Mouse (Mus musculus) heart, postnatal 0 days (tissue): ENCODE measurements at regions not wholly inside any gene's neighbourhood (a gene's known extent, or its start where the extent isn't known, plus 50 kb on each side); places are given as distances from the start of the nearest gene placed in this dataset.
A peak's percentile ranks its signal among the peaks of the same experiment; 100 is the strongest.

Experiments
- ATAC-seq: fragments of 200-750 bp; cut with Nextera tagmentation; 2 replicates; pipeline ENCODE4 v1.8.0; 2017; ENCODE audit warnings: low read depth, moderate number of reproducible peaks, moderate library complexity; ENCODE audit not compliant: insufficient read depth
- DNase-seq: peaks from one replicate; pipeline ENCODE4 v3.0.0-alpha.2; 2016; ENCODE audit warnings: low spot score
- H3K27ac ChIP-seq: fragments of 300-500 bp; sonication (generic); 2 replicates; pipeline ENCODE4 v1.5.1; 2014; ENCODE audit warnings: low read depth, mild to moderate bottlenecking
- H3K27me3 ChIP-seq: fragments of 300-500 bp; sonication (generic); 2 replicates; pipeline ENCODE4 v1.6.1; 2014; ENCODE audit warnings: low read length, mixed read lengths; ENCODE audit not compliant: control insufficient read depth, insufficient read depth
- H3K36me3 ChIP-seq: fragments of 300-500 bp; sonication (generic); replicated peaks from 2 replicates; pipeline ENCODE4 v1.6.1; 2014; ENCODE audit warnings: low read length, mixed read lengths; ENCODE audit not compliant: control insufficient read depth, insufficient read depth
- H3K4me1 ChIP-seq: fragments of 300-500 bp; sonication (generic); 2 replicates; pipeline ENCODE4 v1.6.1; 2014; ENCODE audit warnings: antibody characterized with exemption; ENCODE audit not compliant: control insufficient read depth, insufficient read depth
- H3K4me2 ChIP-seq: fragments of 300-500 bp; sonication (generic); 2 replicates; pipeline ENCODE4 v1.6.1; 2014; ENCODE audit warnings: low read depth, mild to moderate bottlenecking, low read length, moderate library complexity
- H3K4me3 ChIP-seq: fragments of 300-500 bp; sonication (generic); 2 replicates; pipeline ENCODE4 v1.5.1; 2014; ENCODE audit warnings: low read depth, low read length
- H3K9ac ChIP-seq: fragments of 300-500 bp; sonication (generic); replicated peaks from 2 replicates; pipeline ENCODE4 v1.6.1; 2014; ENCODE audit warnings: low read depth, low read length, mixed read lengths
- H3K9me3 ChIP-seq: fragments of 300-500 bp; sonication (generic); replicated peaks from 2 replicates; pipeline ENCODE4 v1.6.1; 2016; ENCODE audit warnings: low read length; ENCODE audit not compliant: control insufficient read depth
- CTCF ChIP-seq: IDR thresholded peaks from 2 replicates; pipeline ENCODE4 v1.5.1; 2016; ENCODE audit warnings: antibody characterized with exemption, control low read depth, low read depth
- EP300 ChIP-seq: IDR thresholded peaks from 2 replicates; pipeline ENCODE4 v1.6.1; 2016; ENCODE audit warnings: antibody characterized with exemption, low read depth
- WGBS: fragments of 180-500 bp; shearing (Covaris S2); extraction: QIAGEN DNeasy Blood & Tissue Kit; methylation state at CpG from one replicate; pipeline ENCODE4 v1.1.7; 2014; 5-methylcytosine and 5-hydroxymethylcytosine counted together

GRCm38 (mm10) chr5:58705561-58705960 is 987.8 kb downstream of the Pcdh7 start:
- DNase-seq (no peak), ATAC-seq (no peak)
- no peak overlapping the region for H3K4me3 ChIP-seq
- WGBS, result 84% methylated on average over 1 of the region's 1 CpGs
- H3K4me1 ChIP-seq, result no peaks in the 10 kb centered on the region
- H3K27ac ChIP-seq, result no peak overlapping the region
- no peaks in the 10 kb centered on the region for H3K9me3 ChIP-seq
- TF ChIP-seq CTCF (no peak), EP300 (no peak)
- H3K36me3 ChIP-seq, result no peaks in the 10 kb centered on the region
- H3K4me2 ChIP-seq, result no peak overlapping the region
- no peaks in the 10 kb centered on the region for H3K27me3 ChIP-seq
- no peak overlapping the region for H3K9ac ChIP-seq

- Histone ChIP-seq H3K9me3 (no peaks in the 10 kb centered on the region), H3K36me3 (no peaks in the 10 kb centered on the region), H3K4me3 (no peak overlapping the region), H3K27ac (no peak overlapping the region), H3K4me1 (no peaks in the 10 kb centered on the region), H3K4me2 (no peak overlapping the region), H3K27me3 (no peaks in the 10 kb centered on the region), H3K9ac (no peak overlapping the region)
- DNase-seq (no peak), ATAC-seq (no peak)
- 76% methylated on average over 1 of the region's 1 CpGs for WGBS
- TF ChIP-seq CTCF (no peak), EP300 (no peak)
Measured at GRCm38 (mm10) chr5:58712381-58712780, 994.6 kb downstream of the Pcdh7 start.

GRCm38 (mm10) chr5:58733366-58733765 is 1015.6 kb downstream of the Pcdh7 start:
- no peaks in the 10 kb centered on the region for H3K9me3 ChIP-seq
- no peaks in the 10 kb centered on the region for H3K36me3 ChIP-seq
- TF ChIP-seq EP300 (no peak), CTCF (no peak)
- WGBS, result 90% methylated on average over 3 of the region's 3 CpGs
- no peaks in the 10 kb centered on the region for H3K4me1 ChIP-seq
- no peak overlapping the region for H3K4me3 ChIP-seq
- H3K27me3 ChIP-seq, result no peaks in the 10 kb centered on the region
- H3K4me2 ChIP-seq, result no peak overlapping the region
- H3K9ac ChIP-seq, result no peak overlapping the region
- no peak for ATAC-seq
- DNase-seq, result no peak
- no peak overlapping the region for H3K27ac ChIP-seq

- WGBS, result 85% methylated on average over 2 of the region's 2 CpGs
- Histone ChIP-seq H3K27ac (no peak overlapping the region), H3K9me3 (no peaks in the 10 kb centered on the region), H3K36me3 (no peaks in the 10 kb centered on the region), H3K4me2 (no peak overlapping the region), H3K4me1 (no peaks in the 10 kb centered on the region), H3K9ac (no peak overlapping the region), H3K27me3 (no peaks in the 10 kb centered on the region), H3K4me3 (no peak overlapping the region)
- no peak for TF ChIP-seq CTCF
- no peak for TF ChIP-seq EP300
- DNase-seq, result no peak
- ATAC-seq, result no peak
Measured at GRCm38 (mm10) chr5:58733961-58734360, 1016.2 kb downstream of the Pcdh7 start.

- Histone ChIP-seq H3K9me3 (no peaks in the 10 kb centered on the region), H3K27ac (no peak overlapping the region), H3K4me2 (no peak overlapping the region), H3K4me1 (no peaks in the 10 kb centered on the region), H3K4me3 (no peak overlapping the region), H3K36me3 (no peaks in the 10 kb centered on the region), H3K9ac (no peak overlapping the region), H3K27me3 (no peaks in the 10 kb centered on the region)
- TF ChIP-seq EP300, result no peak
- peak; percentile 79 for TF ChIP-seq CTCF
- 42% methylated on average over 9 of the region's 9 CpGs for WGBS
- ATAC-seq, result no peak
- peak; percentile 34 for DNase-seq
Measured at GRCm38 (mm10) chr5:58736610-58737009, 1018.8 kb downstream of the Pcdh7 start.

GRCm38 (mm10) chr5:58737264-58737883 is 1019.6 kb downstream of the Pcdh7 start:
- H3K4me3 ChIP-seq, result no peak overlapping the region
- H3K27ac ChIP-seq, result no peak overlapping the region
- no peak overlapping the region for H3K9ac ChIP-seq
- TF ChIP-seq CTCF (no peak), EP300 (no peak)
- no peaks in the 10 kb centered on the region for H3K36me3 ChIP-seq
- no peaks in the 10 kb centered on the region for H3K9me3 ChIP-seq
- H3K27me3 ChIP-seq, result no peaks in the 10 kb centered on the region
- no peaks in the 10 kb centered on the region for H3K4me1 ChIP-seq
- 70% methylated on average over 4 of the region's 4 CpGs for whole genome bisulfite sequencing
- DNase-seq (no peak), ATAC-seq (no peak)
- no peak overlapping the region for H3K4me2 ChIP-seq
